Mouse (Mus musculus) C2C12 (cell line): ENCODE data around the gene Parpbp.

Source experiments
- CTCF ChIP-seq: IDR thresholded peaks from one replicate; pipeline ENCODE4 v1.5.1; 2011; ENCODE audit not compliant: control insufficient read depth, insufficient read depth, insufficient read length
- MYOG ChIP-seq: IDR thresholded peaks from one replicate; pipeline ENCODE4 v1.6.1; 2011; ENCODE audit not compliant: control insufficient read depth, insufficient read length; ENCODE audit errors: extremely low read depth
- USF1 ChIP-seq: IDR thresholded peaks from one replicate; pipeline ENCODE4 v1.6.1; 2011; ENCODE audit warnings: low read depth, mild to moderate bottlenecking, control low read depth, moderate library complexity

DNA sequence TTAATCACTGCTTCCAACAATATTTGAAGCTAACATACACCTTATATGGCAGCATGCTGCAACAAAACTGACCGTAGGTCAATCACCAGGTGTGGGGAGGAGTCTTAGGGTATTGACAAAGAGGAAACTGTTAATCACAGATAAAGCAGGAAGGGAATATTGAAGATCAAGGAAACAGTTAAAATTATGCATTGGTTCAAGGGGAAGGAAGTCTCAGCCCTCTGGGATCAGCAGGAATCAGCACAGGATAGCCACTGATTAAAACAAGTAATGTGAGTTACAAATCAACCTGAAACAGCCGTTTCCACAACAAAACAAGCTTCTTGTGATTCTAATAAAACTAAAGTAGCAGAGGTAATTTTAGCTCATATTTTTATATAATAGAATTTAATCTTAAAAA lies 81.9 kb downstream of the Parpbp start:
- no peak for TF ChIP-seq MYOG
- no peak for TF ChIP-seq USF1
- no peak for TF ChIP-seq CTCF
